Mouse (Mus musculus) cerebellum, adult 2 months (tissue): ENCODE results near the gene Tenm2.

Experiments
- CTCF ChIP-seq: fragments of 200-500 bp; IDR thresholded peaks from 2 replicates; pipeline ENCODE4 v1.5.1; 2011; ENCODE audit warnings: low read depth, mild to moderate bottlenecking, control low read depth, low read length, moderate library complexity, borderline replicate concordance; ENCODE audit not compliant: insufficient read depth
- POLR2A ChIP-seq: fragments of 200-500 bp; IDR thresholded peaks from 2 replicates; pipeline ENCODE4 v1.6.1; 2011; ENCODE audit warnings: low read length, control low read depth, borderline replicate concordance; ENCODE audit not compliant: insufficient read depth

- TF ChIP-seq CTCF (no peak), POLR2A (no peak)
Observed at GRCm38 (mm10) chr11:36203896-36204295, 1031.9 kb downstream of the Tenm2 start.
